Mouse (Mus musculus) left cerebral cortex, postnatal 36 days (tissue): Measurements from ENCODE around the gene N4bp2. TPM values are rescaled to one million over a fixed set of nuclear protein-coding genes. Genes with fewer than 3 reads are reported as not detected.
A peak's percentile ranks its signal among the peaks of the same experiment; 100 is the strongest.

Experiments used
- DNase-seq, 2 experiments: peaks; one replicate each; pipeline ENCODE4 v3.0.0; 2021 to 2022; ENCODE audit warnings: low spot score in 2 of 2, mixed read lengths in 1 of 2
- intact Hi-C: fragments of 180-260 bp; cut with DNase I; formaldehyde crosslinking; loops from one replicate; pipeline ENCODE4 v1.15.1; 2025
- total RNA-seq, 2 experiments: library from RNA; stranded (reverse); gene quantifications; 2 replicates each; pipeline ENCODE4 v1.2.3; 2021

The N4bp2 gene
- total RNA-seq, 2 experiments from 2014 or later: 4.4 to 12.0 TPM

- intact Hi-C loops: no loop called here
- no peak for DNase-seq
Measured at GRCm38 (mm10) chr5:65858898-65859297, 95.6 kb downstream of the N4bp2 start.

GRCm38 (mm10) chr5:65859396-65859795 is 96.1 kb downstream of the N4bp2 start:
- intact Hi-C loops: no loop called here
- no peak for DNase-seq

GRCm38 (mm10) chr5:65860281-65861000 is 97.1 kb downstream of the N4bp2 start:
- intact Hi-C loops: no loop called here
- DNase-seq: peak in 1 of 2 experiments; percentile 3

- intact Hi-C loops: no loop called here
- no peak for DNase-seq
Measured at GRCm38 (mm10) chr5:65861154-65861944, 98.0 kb downstream of the N4bp2 start, which contains the start of gene Rhoh. Gene Rhoh (plus strand): TSS chr5:65861213.

GRCm38 (mm10) chr5:65862217-65862927 is 99.1 kb downstream of the N4bp2 start:
- no peak for DNase-seq
- intact Hi-C loops: no loop called here

GRCm38 (mm10) chr5:65863349-65863749 is 100.0 kb downstream of the N4bp2 start:
- peak; percentile 4 to 11 for DNase-seq
- intact Hi-C loops: no loop called here

- intact Hi-C loops: no loop called here
- DNase-seq: no peak
Measured at GRCm38 (mm10) chr5:65864486-65864885, 101.2 kb downstream of the N4bp2 start.

- intact Hi-C loops: no loop called here
Measured at GRCm38 (mm10) chr5:65864946-65865345, 101.6 kb downstream of the N4bp2 start.

GRCm38 (mm10) chr5:65866591-65866990 is 103.3 kb downstream of the N4bp2 start:
- intact Hi-C loops: no loop called here

More at GRCm38 (mm10) chr5:65864946-65865345, 101.6 kb downstream of the N4bp2 start:
- no peak for DNase-seq

GRCm38 (mm10) chr5:65867380-65868116 is 104.2 kb downstream of the N4bp2 start:
- intact Hi-C loops: no loop called here
- DNase-seq: no peak

More at GRCm38 (mm10) chr5:65866591-65866990, 103.3 kb downstream of the N4bp2 start:
- no peak for DNase-seq

GRCm38 (mm10) chr5:65868419-65868818 is 105.1 kb downstream of the N4bp2 start:
- no peak for DNase-seq
- intact Hi-C loops: no loop called here

GRCm38 (mm10) chr5:65869660-65870059 is 106.3 kb downstream of the N4bp2 start:
- intact Hi-C loops: no loop called here
- no peak for DNase-seq

- intact Hi-C loops: no loop called here
Measured at GRCm38 (mm10) chr5:65871276-65871875, 108.1 kb downstream of the N4bp2 start.

GRCm38 (mm10) chr5:65873212-65873611 is 109.9 kb downstream of the N4bp2 start:
- intact Hi-C loops: no loop called here
- no peak for DNase-seq

More at GRCm38 (mm10) chr5:65871276-65871875, 108.1 kb downstream of the N4bp2 start:
- DNase-seq: no peak

- intact Hi-C loops: no loop called here
- no peak for DNase-seq
Measured at GRCm38 (mm10) chr5:65875269-65875668, 111.9 kb downstream of the N4bp2 start.

GRCm38 (mm10) chr5:65878367-65878766 is 115.0 kb downstream of the N4bp2 start:
- intact Hi-C loops: no loop called here
- no peak for DNase-seq
